Mouse (Mus musculus): Measurements from ENCODE around the gene Steap4. TPM values are rescaled to one million over a fixed set of nuclear protein-coding genes. Genes with fewer than 3 reads are reported as not detected.
"Not testable (repeated sequence)": the region's sequence is repeated elsewhere in the genome, so short reads cannot be mapped to it uniquely, and the experiment has no call there.

Gene Steap4
- polyA plus RNA-seq, 1 experiment from 2014 or later = 2.1 TPM

DNA sequence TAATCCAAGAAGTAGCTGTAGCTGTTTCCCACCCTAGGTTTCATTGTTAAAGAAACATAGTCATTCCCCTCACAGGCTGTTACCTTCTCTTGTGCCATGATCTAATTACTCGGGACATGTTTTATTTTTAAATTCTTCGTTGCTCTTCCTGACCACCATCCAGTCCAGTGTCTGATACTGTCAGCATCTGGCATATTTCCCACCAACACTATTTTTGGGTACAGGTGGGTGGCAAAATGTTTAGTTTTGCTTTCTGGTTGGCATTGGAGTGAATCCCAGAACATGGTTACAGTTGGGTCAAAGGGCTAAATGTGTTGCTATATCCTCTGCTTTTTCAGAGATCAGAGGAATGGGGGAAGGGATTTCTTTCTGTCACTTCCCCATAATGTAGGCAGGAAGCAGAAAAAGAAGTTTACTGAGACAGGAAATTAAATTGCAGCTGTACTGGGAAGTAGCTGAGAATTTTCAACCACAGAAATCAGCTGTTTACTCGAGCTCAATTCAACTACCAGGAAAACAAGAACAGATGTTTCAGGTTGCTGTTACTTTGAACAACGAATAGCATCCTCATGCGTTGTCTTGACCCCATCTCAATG, 4.8 kb upstream of the Steap4 start:
- ATAC-seq (ENCODE audit: low read depth) (no peak), DNase-seq (no peak)
- no peak overlapping the region for H3K4me2 ChIP-seq
- no peaks in the 10 kb centered on the region for H3K36me3 ChIP-seq
- H3K9me3 ChIP-seq (replicated peaks) = no peaks in the 10 kb centered on the region
- no peak overlapping the region for H3K27ac ChIP-seq
- no peak overlapping the region for H3K9ac ChIP-seq
- no peaks in the 10 kb centered on the region for H3K27me3 ChIP-seq
- H3K4me3 ChIP-seq (replicated peaks) = no peak overlapping the region
- 31% methylated on average over 5 of the region's 5 CpGs for WGBS (ENCODE audit: insufficient replicate concordance)
- H3K4me1 ChIP-seq (replicated peaks) = no peaks in the 10 kb centered on the region

DNA sequence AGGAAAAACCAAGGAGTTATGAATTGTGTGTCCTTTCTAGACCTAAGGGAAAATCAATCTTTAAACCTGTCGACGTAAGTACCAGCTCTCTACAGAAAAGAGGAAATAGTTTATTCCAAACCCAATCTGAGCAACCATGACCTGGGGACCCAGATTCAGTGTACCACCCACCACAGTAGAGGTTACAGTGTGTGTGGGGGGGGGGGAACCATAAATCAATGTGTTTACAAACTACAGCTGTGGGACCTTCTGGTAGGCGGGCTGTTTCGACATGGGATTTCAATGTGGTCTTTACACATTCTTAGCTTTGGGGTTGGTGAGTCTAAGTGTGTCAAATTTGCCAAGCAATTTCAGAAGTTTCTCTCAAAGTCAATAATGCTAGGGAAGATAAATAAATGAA, 2.2 kb upstream of the Steap4 start:
- Histone ChIP-seq H3K4me2 (no peak overlapping the region), H3K4me3 (replicated peaks) (no peak overlapping the region), H3K36me3 (no peaks in the 10 kb centered on the region), H3K4me1 (replicated peaks) (no peaks in the 10 kb centered on the region), H3K27me3 (no peaks in the 10 kb centered on the region), H3K9me3 (replicated peaks) (no peaks in the 10 kb centered on the region), H3K9ac (no peak overlapping the region), H3K27ac (no peak overlapping the region)
- 61% methylated on average over 4 of the region's 4 CpGs for WGBS (ENCODE audit: insufficient replicate concordance)
- no peak for ATAC-seq (ENCODE audit: low read depth)
- no peak for DNase-seq

DNA sequence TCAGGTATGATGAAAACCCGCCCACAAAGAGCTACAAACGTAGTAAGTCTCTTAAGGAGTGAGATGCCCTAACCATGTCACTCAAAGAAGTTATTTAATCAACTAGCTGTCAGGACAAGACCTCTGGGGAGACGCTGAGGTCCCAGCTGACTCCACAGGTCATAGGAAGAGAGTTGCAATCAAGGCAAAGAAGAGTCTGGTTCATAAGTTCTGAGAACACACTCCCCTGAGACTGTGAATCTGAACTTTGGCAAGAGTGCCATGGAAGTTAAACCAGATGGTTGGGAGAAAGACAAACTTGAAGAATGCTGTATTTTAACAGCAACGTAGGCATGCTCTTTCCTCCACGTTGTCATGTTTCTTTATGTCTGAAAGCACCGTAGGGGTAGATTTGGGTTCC, 971 bp upstream of the Steap4 start:
- 71% methylated on average over 6 of the region's 6 CpGs for WGBS (ENCODE audit: insufficient replicate concordance)
- H3K9me3 ChIP-seq (replicated peaks) = no peaks in the 10 kb centered on the region
- no peak overlapping the region for H3K4me3 ChIP-seq (replicated peaks)
- H3K36me3 ChIP-seq = no peaks in the 10 kb centered on the region
- no peak overlapping the region for H3K9ac ChIP-seq
- H3K4me2 ChIP-seq = no peak overlapping the region
- DNase-seq = no peak
- no peak overlapping the region for H3K27ac ChIP-seq
- H3K27me3 ChIP-seq = no peaks in the 10 kb centered on the region
- no peak for ATAC-seq (ENCODE audit: low read depth)
- no peaks in the 10 kb centered on the region for H3K4me1 ChIP-seq (replicated peaks)

DNA sequence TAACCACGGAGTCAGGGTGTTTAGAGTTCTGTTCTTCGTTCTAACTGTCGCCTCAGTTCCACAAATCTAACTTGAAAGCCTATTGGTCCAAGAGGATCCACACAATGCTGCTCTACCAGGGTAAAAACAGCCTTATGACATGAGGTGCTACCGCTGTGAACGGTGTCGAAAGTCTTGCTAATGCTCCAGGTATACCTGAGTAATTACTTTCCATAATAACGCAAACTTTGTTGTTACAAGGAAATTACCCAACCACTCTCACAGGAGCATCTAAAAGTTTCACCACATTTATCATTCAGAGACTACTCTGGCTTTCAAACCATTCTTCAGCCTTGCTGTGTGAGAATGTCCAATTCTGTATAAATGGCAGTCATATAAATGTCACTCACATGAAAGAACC, 856 bp downstream of the Steap4 start:
- H3K27ac ChIP-seq = no peak overlapping the region
- H3K4me3 ChIP-seq (replicated peaks) = no peak overlapping the region
- 54% methylated on average over 7 of the region's 7 CpGs for WGBS (ENCODE audit: insufficient replicate concordance)

DNA sequence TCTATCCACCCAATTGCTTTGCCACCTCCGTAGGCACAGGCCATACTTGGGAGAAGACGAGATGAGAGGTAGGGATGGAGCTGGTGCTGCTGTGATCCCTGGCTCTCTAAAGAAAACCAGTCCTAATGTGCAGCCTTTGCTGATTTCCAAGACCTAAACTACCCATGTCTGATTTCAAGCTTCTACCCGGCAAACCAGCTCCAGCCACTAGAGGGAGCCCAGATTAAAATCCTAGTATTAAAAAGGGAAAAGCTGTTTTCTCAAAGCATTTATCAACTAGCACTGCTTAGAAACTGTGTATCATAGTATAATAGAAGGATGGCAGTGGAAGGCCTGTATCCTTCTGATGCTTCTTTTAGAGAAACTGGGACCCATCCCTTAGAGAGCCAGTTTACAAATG, 5.0 kb downstream of the Steap4 start:
- Histone ChIP-seq H3K36me3 (no peaks in the 10 kb centered on the region), H3K9ac (no peak overlapping the region), H3K4me3 (replicated peaks) (no peak overlapping the region), H3K27me3 (no peaks in the 10 kb centered on the region), H3K27ac (no peak overlapping the region), H3K9me3 (replicated peaks) (no peaks in the 10 kb centered on the region), H3K4me2 (no peak overlapping the region), H3K4me1 (replicated peaks) (no peaks in the 10 kb centered on the region)
- DNase-seq (no peak), ATAC-seq (ENCODE audit: low read depth) (no peak)
- 28% methylated on average over 3 of the region's 3 CpGs for WGBS (ENCODE audit: insufficient replicate concordance)

More for the DNA sequence above, 856 bp downstream of the Steap4 start:
- no peaks in the 10 kb centered on the region for H3K4me1 ChIP-seq (replicated peaks)
- no peaks in the 10 kb centered on the region for H3K27me3 ChIP-seq
- ATAC-seq (ENCODE audit: low read depth) (no peak), DNase-seq (no peak)
- H3K9ac ChIP-seq = no peak overlapping the region
- H3K9me3 ChIP-seq (replicated peaks) = no peaks in the 10 kb centered on the region
- no peaks in the 10 kb centered on the region for H3K36me3 ChIP-seq
- H3K4me2 ChIP-seq = no peak overlapping the region

DNA sequence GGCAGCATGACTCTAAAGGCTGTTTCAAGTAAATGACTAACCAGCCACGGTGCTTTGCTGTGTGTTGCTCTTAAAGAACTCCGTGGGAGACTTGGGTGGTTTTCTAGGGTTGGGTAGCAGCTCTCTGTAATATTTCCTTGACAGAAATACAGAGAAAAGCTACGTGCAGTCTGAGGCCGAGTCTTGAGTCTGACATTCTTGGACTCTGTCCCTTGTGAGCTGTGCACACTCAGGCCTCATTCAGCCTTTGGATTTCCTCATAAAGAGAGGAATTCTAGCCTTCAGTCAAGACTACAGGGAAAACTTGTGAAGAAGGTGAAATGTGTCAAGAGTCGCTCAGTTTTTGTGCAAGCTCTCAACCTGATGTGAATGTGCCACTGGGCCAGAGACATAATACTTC, 7.9 kb downstream of the Steap4 start:
- ATAC-seq (ENCODE audit: low read depth) (no peak), DNase-seq (no peak)
- H3K4me1 ChIP-seq (replicated peaks) = no peaks in the 10 kb centered on the region
- 60% methylated on average over 5 of the region's 5 CpGs for WGBS (ENCODE audit: insufficient replicate concordance)
- H3K4me3 ChIP-seq (replicated peaks) = no peak overlapping the region
- no peaks in the 10 kb centered on the region for H3K9me3 ChIP-seq (replicated peaks)
- H3K9ac ChIP-seq = no peak overlapping the region
- no peaks in the 10 kb centered on the region for H3K36me3 ChIP-seq
- H3K27ac ChIP-seq = no peak overlapping the region
- H3K4me2 ChIP-seq = no peak overlapping the region
- H3K27me3 ChIP-seq = no peaks in the 10 kb centered on the region

DNA sequence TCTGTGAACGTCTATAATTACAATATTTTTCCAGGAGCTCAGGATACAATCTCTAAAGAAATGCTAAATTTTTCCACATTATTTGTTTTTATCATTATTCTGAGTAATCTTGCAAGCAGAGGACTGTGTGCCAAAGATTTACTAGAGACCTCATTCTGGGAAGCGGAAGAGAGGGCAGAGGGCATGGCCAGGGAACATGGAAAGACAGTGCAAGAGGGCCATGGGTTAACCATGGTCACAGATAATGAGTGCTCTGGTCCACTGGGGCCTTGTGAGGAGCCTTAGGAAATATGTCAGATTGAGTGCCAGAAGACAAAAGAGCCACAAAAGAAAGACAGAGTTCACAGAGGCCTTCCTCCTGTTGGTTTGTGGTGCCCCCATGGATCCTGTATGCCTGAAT, 12.0 kb downstream of the Steap4 start:
- no peak overlapping the region for H3K4me2 ChIP-seq
- no peak overlapping the region for H3K9ac ChIP-seq
- WGBS (ENCODE audit: insufficient replicate concordance) = 56% methylated on average over 2 of the region's 2 CpGs
- H3K36me3 ChIP-seq = no peaks in the 10 kb centered on the region
- ATAC-seq (ENCODE audit: low read depth) (no peak), DNase-seq (no peak)
- no peak overlapping the region for H3K27ac ChIP-seq
- no peak overlapping the region for H3K4me3 ChIP-seq (replicated peaks)
- H3K4me1 ChIP-seq (replicated peaks) = no peaks in the 10 kb centered on the region
- no peaks in the 10 kb centered on the region for H3K27me3 ChIP-seq
- no peaks in the 10 kb centered on the region for H3K9me3 ChIP-seq (replicated peaks)

DNA sequence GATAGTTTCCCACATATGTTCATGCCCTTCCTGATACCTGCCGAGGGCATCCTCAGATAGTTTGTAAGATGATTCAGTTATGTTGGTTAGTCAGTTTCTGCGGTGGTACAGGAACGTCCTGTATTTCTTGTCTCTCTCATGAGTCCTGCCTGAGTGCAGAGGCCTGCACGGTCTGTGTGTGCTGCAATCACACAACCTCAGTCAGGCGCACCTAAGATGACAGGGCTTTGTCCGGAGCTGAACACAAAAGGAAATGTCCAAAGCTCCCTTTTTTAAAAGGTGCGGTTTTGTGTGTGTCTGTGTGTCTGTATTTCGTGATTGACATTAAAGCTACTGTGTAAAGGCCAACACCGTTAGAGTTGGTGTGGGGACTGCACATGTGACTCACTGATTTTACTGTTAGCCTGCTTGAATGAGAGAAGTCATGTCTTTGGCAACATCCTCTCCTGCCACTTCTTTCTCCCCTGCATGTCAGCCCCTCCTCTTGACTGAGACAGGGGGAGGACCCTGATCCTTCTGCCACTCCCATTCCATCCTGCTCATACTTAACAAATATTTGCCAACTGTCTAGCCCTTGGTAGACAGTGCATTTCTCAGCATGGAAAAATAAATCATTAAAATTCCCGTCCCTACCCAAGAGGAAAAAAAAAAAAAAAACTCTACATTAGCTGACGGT, 14.4 kb downstream of the Steap4 start:
- Histone ChIP-seq H3K27me3 (no peaks in the 10 kb centered on the region), H3K4me3 (replicated peaks) (no peak overlapping the region), H3K9me3 (replicated peaks) (no peaks in the 10 kb centered on the region), H3K36me3 (no peaks in the 10 kb centered on the region), H3K9ac (no peak overlapping the region), H3K4me2 (no peak overlapping the region), H3K4me1 (replicated peaks) (no peaks in the 10 kb centered on the region), H3K27ac (no peak overlapping the region)
- DNase-seq (no peak), ATAC-seq (ENCODE audit: low read depth) (no peak)
- WGBS (ENCODE audit: insufficient replicate concordance) = 65% methylated on average over 11 of the region's 11 CpGs

DNA sequence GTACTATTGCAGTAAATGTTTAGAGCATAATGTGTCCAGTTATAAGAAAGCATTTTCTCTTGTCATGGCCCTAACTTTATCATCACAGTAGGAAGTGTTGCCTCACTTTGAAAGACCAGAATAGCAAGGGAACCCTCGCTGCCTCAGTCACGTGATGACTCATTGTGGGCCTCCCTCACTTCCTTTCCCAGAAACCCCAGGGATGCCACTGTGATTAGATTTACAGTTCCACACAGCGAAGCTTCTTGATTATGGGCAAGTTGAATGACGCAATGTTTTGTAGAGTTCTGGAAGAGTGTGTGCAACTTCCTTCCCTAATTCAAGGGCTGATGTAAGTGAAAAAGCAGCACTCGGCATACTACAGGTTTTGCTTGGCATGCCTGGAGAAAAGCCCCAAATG, 20.3 kb downstream of the Steap4 start:
- Histone ChIP-seq H3K4me2 (no peak overlapping the region), H3K36me3 (no peaks in the 10 kb centered on the region), H3K4me1 (replicated peaks) (no peaks in the 10 kb centered on the region), H3K9me3 (replicated peaks) (no peaks in the 10 kb centered on the region), H3K27me3 (no peaks in the 10 kb centered on the region), H3K27ac (no peak overlapping the region), H3K9ac (no peak overlapping the region), H3K4me3 (replicated peaks) (no peak overlapping the region)
- DNase-seq (peak; percentile 3), ATAC-seq (ENCODE audit: low read depth) (peak; percentile 29; the same call in 1 of the 2 replicates)
- WGBS (ENCODE audit: insufficient replicate concordance) = 17% methylated on average over 5 of the region's 5 CpGs

DNA sequence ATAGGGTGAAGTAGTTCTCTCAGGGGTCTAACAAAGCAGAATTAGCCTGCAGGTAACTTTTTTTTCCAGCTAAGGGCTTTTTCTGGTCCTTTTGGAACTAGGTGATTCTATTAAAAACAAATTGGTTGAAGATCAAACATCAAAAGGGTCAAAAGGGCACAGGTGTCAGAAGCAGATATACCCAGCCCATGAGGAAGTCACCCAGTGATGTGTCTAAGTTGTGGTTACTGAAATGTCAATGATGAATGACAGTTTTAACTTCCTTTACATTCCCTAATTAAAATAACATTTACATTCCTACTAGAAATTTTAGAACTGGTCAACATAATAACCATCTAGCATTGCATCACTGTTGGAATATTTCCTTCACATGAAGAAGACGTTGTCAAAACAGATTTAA, 27.7 kb downstream of the Steap4 start:
- Histone ChIP-seq H3K9ac (no peak overlapping the region), H3K4me2 (no peak overlapping the region), H3K9me3 (replicated peaks) (no peaks in the 10 kb centered on the region), H3K4me1 (replicated peaks) (no peaks in the 10 kb centered on the region), H3K27me3 (no peaks in the 10 kb centered on the region), H3K4me3 (replicated peaks) (no peak overlapping the region), H3K36me3 (no peaks in the 10 kb centered on the region), H3K27ac (no peak overlapping the region)
- ATAC-seq (ENCODE audit: low read depth) = no peak
- DNase-seq = no peak
- 43% methylated on average over 1 of the region's 1 CpGs for WGBS (ENCODE audit: insufficient replicate concordance)

DNA sequence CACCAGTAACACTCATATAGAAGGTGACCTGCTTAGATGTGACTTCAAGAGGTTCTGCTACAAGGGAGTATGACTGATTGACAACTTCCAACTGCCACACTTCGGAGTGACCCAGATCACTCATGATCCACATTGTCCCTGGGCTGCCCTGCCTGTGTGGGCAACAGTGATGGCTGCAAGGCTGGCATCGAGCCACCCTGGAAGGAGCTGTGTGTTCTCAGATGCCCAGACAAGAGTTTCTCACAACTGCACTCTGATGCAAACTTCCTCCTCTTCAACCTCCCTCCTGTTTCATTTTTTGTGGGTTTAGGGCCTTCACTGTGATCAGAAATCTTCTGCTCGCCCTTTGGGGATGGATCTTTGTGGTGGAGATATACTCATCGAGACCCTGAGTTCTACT, 28.2 kb downstream of the Steap4 start:
- Histone ChIP-seq H3K36me3 (no peaks in the 10 kb centered on the region), H3K9ac (no peak overlapping the region), H3K4me1 (replicated peaks) (no peaks in the 10 kb centered on the region), H3K9me3 (replicated peaks) (no peaks in the 10 kb centered on the region), H3K4me3 (replicated peaks) (no peak overlapping the region), H3K4me2 (no peak overlapping the region), H3K27me3 (no peaks in the 10 kb centered on the region), H3K27ac (no peak overlapping the region)
- 37% methylated on average over 4 of the region's 4 CpGs for WGBS (ENCODE audit: insufficient replicate concordance)
- no peak for DNase-seq
- no peak for ATAC-seq (ENCODE audit: low read depth)

DNA sequence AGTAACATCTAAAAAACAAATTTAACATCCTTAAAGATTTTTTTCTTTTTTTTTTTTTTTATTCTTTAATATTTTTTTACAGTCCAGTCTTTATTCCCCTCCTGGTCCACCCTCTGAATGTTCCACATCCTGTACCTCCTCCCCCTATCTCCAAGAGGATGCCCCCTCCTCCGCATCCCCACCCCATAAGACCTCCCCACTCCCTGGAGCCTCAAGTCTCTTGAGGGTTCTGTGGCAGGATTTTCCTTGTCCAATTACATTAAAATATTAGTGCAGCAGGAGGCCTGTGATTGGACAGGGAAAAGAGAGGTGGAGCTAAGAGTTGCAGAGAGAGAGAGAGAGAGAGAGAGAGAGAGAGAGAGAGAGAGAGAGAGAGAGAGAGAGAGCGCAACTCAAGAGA, 31.4 kb downstream of the Steap4 start:
- not testable (repeated sequence) for DNase-seq; ATAC-seq (ENCODE audit: low read depth)
- WGBS (ENCODE audit: insufficient replicate concordance) = 71% methylated on average over 2 of the region's 2 CpGs

More for the DNA sequence above, 31.4 kb downstream of the Steap4 start:
- not testable (repeated sequence) for H3K36me3 ChIP-seq; H3K27ac ChIP-seq; H3K9me3 ChIP-seq (replicated peaks); H3K4me3 ChIP-seq (replicated peaks); H3K4me1 ChIP-seq (replicated peaks); H3K4me2 ChIP-seq; H3K9ac ChIP-seq; H3K27me3 ChIP-seq

Data from liver, embryonic 13.5 days (tissue).